Mouse (Mus musculus): Measurements from ENCODE around the gene Enpep. TPM values are rescaled to one million over a fixed set of nuclear protein-coding genes. Genes with fewer than 3 reads are reported as not detected.

Gene Enpep
- polyA plus RNA-seq, 1 experiment from 2014 or later, result 0.93 TPM

- H3K27ac ChIP-seq (replicated peaks; ENCODE audit: low read depth, low read length), result no peak overlapping the region
- WGBS, result under 1% methylated on average over 24 of the region's 24 CpGs
- H3K4me3 ChIP-seq (ENCODE audit: low read depth, low read length), result no peak overlapping the region
- peak; percentile 38 for DNase-seq (ENCODE audit: low spot score)
- no peaks in the 10 kb centered on the region for H3K9me3 ChIP-seq (replicated peaks; ENCODE audit: control insufficient read depth, low read length)
- H3K36me3 ChIP-seq (replicated peaks; ENCODE audit: control insufficient read depth, insufficient read depth, low read depth, low read length), result no peaks in the 10 kb centered on the region
- no peak for ATAC-seq (replicated peaks; ENCODE audit: insufficient number of reproducible peaks, low FRiP score, low TSS enrichment, low read depth)
- peaks cover under 1% of the 10 kb centered on the region; the same call in 1 of the 2 replicates for H3K4me1 ChIP-seq (ENCODE audit: control insufficient read depth, insufficient read depth, low read length)
- H3K27me3 ChIP-seq (ENCODE audit: control insufficient read depth, insufficient read depth, low read length), result peaks cover 39% of the 10 kb centered on the region
- H3K4me2 ChIP-seq (ENCODE audit: low read depth, low read length), result no peak overlapping the region; the same call in 1 of the 2 replicates
- H3K9ac ChIP-seq (replicated peaks; ENCODE audit: low read length), result no peak overlapping the region
Measured at GRCm38 (mm10) chr3:129220681-129221379, 111.7 kb downstream of the Enpep start.

- DNase-seq (ENCODE audit: low spot score) (peak; percentile 50), ATAC-seq (replicated peaks; ENCODE audit: insufficient number of reproducible peaks, low FRiP score, low TSS enrichment, low read depth) (no peak)
- Histone ChIP-seq H3K4me3 (ENCODE audit: low read depth, low read length) (no peak overlapping the region), H3K9me3 (replicated peaks; ENCODE audit: control insufficient read depth, low read length) (no peaks in the 10 kb centered on the region), H3K9ac (replicated peaks; ENCODE audit: low read length) (no peak overlapping the region), H3K4me1 (ENCODE audit: control insufficient read depth, insufficient read depth, low read length) (peaks cover 5% of the 10 kb centered on the region; the same call in 1 of the 2 replicates), H3K4me2 (ENCODE audit: low read depth, low read length) (no peak overlapping the region), H3K36me3 (replicated peaks; ENCODE audit: control insufficient read depth, insufficient read depth, low read depth, low read length) (no peaks in the 10 kb centered on the region), H3K27me3 (ENCODE audit: control insufficient read depth, insufficient read depth, low read length) (peaks cover 39% of the 10 kb centered on the region), H3K27ac (replicated peaks; ENCODE audit: low read depth, low read length) (no peak overlapping the region)
- WGBS, result under 1% methylated on average over 7 of the region's 7 CpGs
Measured at GRCm38 (mm10) chr3:129220086-129220670, 112.3 kb downstream of the Enpep start.

Other genes starting within 250 kb of the Enpep start
- gene Pitx2, start 132.8 kb downstream of the Enpep start, polyA plus RNA-seq (2014; fragmentation: Nextera tagmentation; extraction: Ambion mirVana), result 35.6 and 41.4 TPM in 2 replicates
- gene Elovl6, start 199.6 kb upstream of the Enpep start, polyA plus RNA-seq (2014; fragmentation: Nextera tagmentation; extraction: Ambion mirVana), result 46.2 and 48.7 TPM in 2 replicates

All from embryonic facial prominence, embryonic 11.5 days (tissue).